Mouse (Mus musculus) urinary bladder, adult 18-20 months (tissue): ENCODE data around the gene Ube2d2b.

ENCODE experiments used
- DNase-seq, 2 experiments: peaks; one replicate each; pipeline ENCODE4 v3.0.0; 2022; ENCODE audit warnings: low spot score in 2 of 2, mixed read lengths in 2 of 2

Ube2d2b gene

DNA sequence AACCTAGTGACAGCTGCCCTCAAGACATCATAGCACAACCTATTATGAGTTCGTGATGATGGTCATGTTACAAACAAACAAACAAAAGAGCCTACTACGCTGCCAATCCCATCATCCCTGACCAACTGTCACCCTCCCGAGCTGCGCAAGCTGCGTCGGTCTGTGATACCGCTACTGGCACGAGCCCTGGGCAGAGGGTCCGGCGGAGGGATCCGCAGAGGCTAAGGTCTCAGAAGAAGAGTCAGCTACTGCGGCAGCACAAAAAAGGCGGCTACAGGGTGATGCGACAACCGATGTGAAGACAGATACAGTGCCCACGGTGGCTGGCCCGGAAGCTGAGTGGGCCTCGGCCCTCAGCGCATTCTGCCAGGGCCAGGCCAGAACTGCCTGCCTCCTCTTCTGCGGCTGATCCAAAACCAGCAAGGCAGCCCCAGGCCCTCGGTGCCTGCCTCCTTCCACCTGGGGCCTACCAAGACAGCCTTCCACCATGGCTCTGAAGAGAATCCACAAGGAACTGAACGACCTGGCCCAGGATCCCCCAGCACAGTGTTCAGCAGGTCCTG, at the start of gene Ube2d2b:
TSS of gene Ube2d2b (plus strand) at position 102 of the 563 bp plus-strand sequence.
- DNase-seq = no peak

DNA sequence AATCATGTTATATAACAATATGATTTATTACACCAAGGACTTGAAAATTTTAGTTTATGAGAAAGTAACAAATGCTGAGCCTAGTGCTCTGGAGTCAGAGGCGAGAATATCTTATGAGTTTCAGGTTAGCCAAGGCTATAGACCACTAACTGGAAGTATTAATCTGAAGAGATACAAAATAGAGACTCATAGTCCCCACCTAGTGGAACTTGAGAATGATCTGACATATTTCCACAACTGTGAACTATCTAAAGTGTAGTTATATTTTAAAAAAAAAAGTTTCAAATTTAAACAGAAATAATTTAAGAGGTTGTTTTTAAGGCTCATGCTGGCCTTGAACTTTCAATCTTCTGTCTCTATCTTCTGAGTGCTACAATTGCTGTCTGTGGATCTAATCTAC, 47.5 kb upstream of the Ube2d2b start:
- no peak for DNase-seq

GRCm38 (mm10) chr5:107787682-107788443, 42.0 kb upstream of the Ube2d2b start:
- no peak for DNase-seq

DNA sequence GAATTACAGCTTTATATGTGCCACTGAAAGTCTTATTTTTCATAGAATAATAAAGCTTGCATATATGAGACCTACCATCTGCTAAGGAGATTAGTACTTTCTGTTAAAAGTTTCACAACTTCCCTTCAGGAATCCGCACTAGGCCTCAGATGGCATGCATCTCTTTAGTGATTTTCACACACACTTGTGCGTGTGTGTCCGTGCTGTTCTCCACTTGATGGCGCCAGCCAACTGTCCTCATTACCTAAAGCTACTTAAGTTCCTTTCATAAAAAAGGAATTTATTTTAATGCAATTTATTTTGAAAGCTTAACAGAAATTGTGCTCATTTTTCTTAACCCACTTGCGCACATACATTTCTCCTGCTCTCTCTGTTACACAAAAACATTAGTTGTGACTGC, 40.4 kb upstream of the Ube2d2b start:
- DNase-seq = no peak

GRCm38 (mm10) chr5:107791966-107792365, 37.9 kb upstream of the Ube2d2b start:
- no peak for DNase-seq

- DNase-seq = no peak
Observed at GRCm38 (mm10) chr5:107792516-107792915, 37.4 kb upstream of the Ube2d2b start.

DNA sequence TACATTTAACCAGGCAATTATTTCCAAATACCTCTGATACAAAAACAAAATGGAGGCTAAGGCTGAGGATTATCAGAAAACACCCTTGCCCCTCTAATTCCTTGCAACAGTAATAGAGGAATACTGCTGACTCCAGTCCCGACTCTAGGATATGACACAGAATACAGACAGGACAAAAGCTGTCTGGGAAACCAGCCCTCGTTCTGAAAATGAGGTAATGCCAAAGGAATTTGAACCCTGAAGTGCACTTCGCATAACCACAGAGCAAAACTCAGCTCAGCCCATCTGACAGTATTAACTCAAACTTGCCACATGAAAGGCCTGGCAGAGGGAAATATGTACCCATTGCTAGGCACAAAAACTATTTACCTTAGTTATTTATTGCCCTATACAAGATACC, 36.6 kb upstream of the Ube2d2b start:
- no peak for DNase-seq

DNA sequence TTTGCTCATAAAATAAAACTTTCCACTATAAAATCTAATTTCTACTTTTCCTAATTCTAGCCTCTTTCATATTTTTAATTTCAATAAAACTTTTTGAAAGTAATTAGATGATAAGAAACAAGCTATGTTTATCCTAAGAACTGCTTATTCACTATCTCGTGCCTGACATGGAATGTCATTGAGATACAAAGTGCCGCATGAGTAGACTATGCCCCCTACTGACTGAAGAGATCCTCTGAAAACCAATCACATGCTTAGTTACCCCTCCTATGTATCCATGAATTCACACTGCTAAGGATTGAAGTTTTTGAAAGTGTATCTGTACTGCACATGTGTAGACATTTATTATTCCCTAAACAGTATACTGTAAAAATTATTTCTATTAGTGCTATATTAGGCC, 36.0 kb upstream of the Ube2d2b start:
- DNase-seq = no peak

DNA sequence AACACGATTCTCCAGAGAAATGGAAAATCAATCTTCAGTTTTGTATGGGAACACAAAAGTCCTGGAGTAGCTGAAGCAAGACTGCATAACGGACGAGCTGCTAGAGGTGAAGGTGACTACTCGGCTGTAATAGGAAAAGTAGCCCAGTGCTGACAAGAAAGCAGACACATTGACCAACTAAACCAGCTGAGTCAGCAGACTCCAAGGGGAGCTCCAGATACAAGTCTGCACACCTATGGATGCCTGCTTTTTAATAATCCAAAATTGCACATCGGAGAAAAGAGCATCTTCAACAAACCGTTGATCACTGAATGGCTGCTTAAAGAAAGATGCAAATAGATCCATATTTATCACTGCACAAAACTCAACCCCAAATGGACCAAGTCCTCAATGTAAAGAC, 31.6 kb upstream of the Ube2d2b start:
- no peak for DNase-seq

DNA sequence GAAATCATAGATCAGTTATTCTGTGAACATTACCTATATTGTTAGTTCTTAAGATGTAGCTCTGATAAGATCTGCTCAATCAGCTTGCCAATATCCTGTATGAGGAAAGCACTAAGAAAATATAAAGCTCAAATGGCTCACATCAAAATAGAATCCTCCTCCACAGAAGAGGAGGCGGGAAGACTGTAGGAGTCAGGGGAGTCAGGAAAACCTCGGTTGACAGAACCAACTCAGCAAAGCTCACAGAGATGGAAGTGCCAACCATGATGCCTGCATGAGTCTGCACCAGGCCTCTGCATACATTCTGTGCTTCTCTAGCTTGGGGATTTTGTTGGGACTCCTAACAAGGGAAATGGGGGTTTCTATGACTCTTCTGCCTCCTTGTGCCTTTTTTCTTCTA, 28.7 kb upstream of the Ube2d2b start:
- no peak for DNase-seq

DNA sequence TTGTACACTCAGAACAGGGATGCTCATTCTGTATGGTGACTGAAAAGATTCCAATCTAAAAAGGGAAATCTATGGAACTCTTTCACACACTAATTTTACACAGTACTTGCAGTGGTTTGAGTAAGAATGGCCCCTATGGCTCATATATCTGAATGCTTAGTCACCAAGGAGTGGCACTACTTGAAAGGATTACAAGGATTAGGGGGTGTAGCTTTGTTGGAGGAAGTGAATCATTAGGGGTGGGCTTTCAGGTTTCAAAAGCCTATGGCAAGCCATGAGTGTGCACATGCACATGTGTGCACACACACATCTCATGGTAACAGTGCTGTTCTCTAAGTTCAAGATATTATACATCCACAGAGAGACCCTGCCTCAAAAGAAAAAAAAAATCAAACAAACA, 27.3 kb upstream of the Ube2d2b start:
- DNase-seq = no peak

- DNase-seq = no peak
Observed at GRCm38 (mm10) chr5:107807496-107807895, 22.4 kb upstream of the Ube2d2b start.

- no peak for DNase-seq
Observed at GRCm38 (mm10) chr5:107814651-107815050, 15.2 kb upstream of the Ube2d2b start.

DNA sequence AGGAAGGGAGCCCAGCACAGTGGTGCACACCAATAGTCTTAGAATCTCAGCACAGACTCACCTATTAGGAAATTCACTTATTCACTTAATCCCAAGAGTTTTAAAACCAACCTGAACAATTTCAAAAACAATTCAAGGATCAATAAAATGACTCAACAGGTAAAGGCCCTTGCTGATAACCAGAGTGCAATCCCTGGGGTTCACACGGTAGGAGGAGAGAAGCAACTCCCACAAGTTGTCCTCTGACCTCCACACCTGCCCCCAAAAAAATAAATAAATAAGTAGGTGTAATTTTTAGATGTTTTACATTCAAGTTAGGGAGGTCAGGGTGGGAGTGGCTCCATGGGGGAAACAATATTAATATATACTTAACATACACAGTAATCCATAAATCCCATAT, 7.4 kb upstream of the Ube2d2b start:
- DNase-seq = no peak

- DNase-seq = no peak
Observed at GRCm38 (mm10) chr5:107831351-107831750, 1.5 kb downstream of the Ube2d2b start.

GRCm38 (mm10) chr5:107834287-107834686, 4.4 kb downstream of the Ube2d2b start:
- no peak for DNase-seq

- DNase-seq = no peak
Observed at GRCm38 (mm10) chr5:107838891-107839644, 9.2 kb downstream of the Ube2d2b start.

DNA sequence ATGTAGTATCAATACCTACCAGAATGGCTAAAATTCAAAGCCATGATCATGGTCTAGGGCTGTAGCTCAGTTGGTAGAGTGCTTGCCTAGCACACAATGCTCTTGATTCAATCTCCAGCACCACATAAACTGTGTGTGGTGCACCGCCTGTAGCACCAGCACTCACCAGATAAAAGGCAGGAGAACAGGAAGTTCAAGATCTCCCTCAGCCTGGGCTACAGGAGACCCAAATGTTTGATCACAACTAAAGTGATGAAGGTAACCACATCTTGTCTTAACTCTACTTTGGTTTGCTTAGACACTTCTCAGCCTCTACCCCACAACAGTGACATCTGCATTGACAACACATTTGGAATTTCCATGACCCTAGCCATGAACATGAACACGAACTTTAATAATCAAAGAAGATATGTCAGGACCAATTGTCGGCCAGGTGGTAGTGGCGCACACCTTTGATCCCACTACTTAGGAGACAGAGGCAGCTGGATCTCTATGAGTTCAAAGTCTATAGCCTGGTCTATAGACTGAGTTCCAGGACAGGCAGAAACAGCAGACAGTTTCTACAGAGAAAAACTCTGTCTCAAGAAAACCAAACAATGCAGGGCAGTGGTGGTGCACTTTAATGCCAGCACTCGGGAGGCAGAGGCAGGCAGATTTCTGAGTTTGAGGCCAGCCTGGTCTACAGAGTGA, 10.8 kb downstream of the Ube2d2b start:
- no peak for DNase-seq

- no peak for DNase-seq
Observed at GRCm38 (mm10) chr5:107847349-107847748, 17.4 kb downstream of the Ube2d2b start.

DNA sequence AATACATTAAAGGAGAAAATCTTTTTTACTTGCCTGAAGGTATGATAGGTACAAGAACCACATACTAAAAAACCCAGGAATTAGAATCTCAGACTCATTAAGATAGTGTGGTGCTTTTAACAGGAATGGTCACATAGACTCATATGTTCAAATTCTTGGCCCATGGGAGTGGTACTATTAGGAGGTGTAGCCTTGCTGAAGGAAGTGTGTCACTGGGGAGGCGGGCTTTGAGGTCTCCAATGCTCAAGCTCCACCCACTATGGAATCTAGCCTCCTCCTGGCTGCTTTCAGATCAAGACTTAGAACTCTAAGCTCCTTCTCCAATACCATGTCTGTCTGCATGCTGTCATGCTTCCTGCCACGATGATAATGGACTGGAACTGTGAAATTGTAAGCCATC, 17.9 kb downstream of the Ube2d2b start:
- no peak for DNase-seq

DNA sequence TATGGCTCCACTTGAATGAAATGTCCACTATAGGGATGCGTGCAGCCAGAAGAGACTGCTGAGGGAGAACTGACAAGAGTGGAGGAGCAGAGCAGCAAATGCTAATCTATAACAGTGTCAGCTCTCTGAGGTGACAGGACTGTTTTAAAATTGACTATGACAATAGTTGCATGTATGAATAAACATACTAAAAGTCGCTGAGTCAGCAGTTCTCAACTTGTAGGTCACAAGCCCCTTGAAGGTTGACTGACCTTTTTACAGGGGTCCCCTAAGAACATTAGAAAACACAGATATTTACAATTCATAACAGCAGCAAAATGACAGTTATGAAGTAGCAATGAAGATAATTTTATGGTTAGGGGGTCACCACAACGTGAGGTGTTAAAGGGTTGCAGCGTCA, 19.1 kb downstream of the Ube2d2b start:
- DNase-seq = no peak

DNA sequence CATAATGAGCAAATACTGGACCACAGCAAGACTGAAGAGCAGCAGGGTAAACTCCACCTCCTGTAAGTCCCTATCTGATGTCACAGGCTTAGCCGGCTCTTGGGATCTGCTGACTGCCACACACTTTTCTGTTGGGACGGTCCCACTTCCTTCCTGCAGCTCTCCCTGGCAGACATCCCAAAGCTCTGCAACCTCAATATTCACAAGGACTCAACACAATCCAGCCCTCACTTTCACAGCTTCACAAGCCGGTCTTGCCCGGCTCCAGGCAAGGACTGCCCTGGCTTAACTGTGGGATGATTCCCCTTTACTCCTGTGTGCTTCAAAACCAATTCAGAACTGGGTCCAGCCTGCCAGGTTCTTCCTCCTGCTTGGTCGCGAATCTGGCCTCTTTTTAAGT, 23.9 kb downstream of the Ube2d2b start:
- no peak for DNase-seq
